Mouse (Mus musculus) ES-Bruce4 (cell line): ENCODE data around the gene Ptprb. TPM values are rescaled to one million over a fixed set of nuclear protein-coding genes. Genes with fewer than 3 reads are reported as not detected.

ENCODE experiments used
- H3K27ac ChIP-seq: 2 replicates; pipeline ENCODE4 v1.5.1; 2012; ENCODE audit warnings: low read length, inconsistent platforms; ENCODE audit not compliant: insufficient read depth
- H3K27me3 ChIP-seq: 2 replicates; pipeline ENCODE4 v1.6.1; 2012; ENCODE audit warnings: mild to moderate bottlenecking, low read length, inconsistent platforms; ENCODE audit not compliant: control insufficient read depth, poor library complexity, insufficient read depth, severe bottlenecking
- H3K36me3 ChIP-seq: 2 replicates; pipeline ENCODE4 v1.6.1; 2012; ENCODE audit warnings: inconsistent platforms, mild to moderate bottlenecking, low read length, moderate library complexity; ENCODE audit not compliant: control insufficient read depth, poor library complexity, insufficient read depth, severe bottlenecking
- H3K4me1 ChIP-seq: one replicate; pipeline ENCODE4 v1.8.1; 2011; ENCODE audit warnings: low read length; ENCODE audit not compliant: control insufficient read depth, insufficient read depth
- H3K4me3 ChIP-seq: 2 replicates; pipeline ENCODE4 v1.5.1; 2011; ENCODE audit warnings: low read depth, mild to moderate bottlenecking, low read length
- H3K9ac ChIP-seq: 2 replicates; pipeline ENCODE4 v1.6.1; 2012; ENCODE audit warnings: low read depth, mild to moderate bottlenecking, inconsistent platforms; ENCODE audit not compliant: poor library complexity, severe bottlenecking
- H3K9me3 ChIP-seq: replicated peaks from 2 replicates; pipeline ENCODE4 v1.6.1; 2012; ENCODE audit warnings: mild to moderate bottlenecking, low read length, inconsistent platforms; ENCODE audit not compliant: control insufficient read depth, poor library complexity, insufficient read depth, severe bottlenecking
- CTCF ChIP-seq: IDR thresholded peaks from one replicate; pipeline ENCODE4 v1.8.1; 2011; ENCODE audit warnings: low read depth, low read length
- EP300 ChIP-seq: IDR thresholded peaks from 2 replicates; pipeline ENCODE4 v1.6.1; 2011; ENCODE audit warnings: low read depth, low read length; ENCODE audit not compliant: insufficient read depth
- POLR2A ChIP-seq: IDR thresholded peaks from one replicate; pipeline ENCODE4 v1.8.1; 2011; ENCODE audit warnings: low read length; ENCODE audit not compliant: insufficient read depth
- polyA plus RNA-seq: library from polyadenylated mRNA; stranded (reverse); fragments of >200 nt; gene quantifications from 2 replicates; pipeline ENCODE4 v1.2.4, GENCODE M21; 2011; ENCODE audit warnings: low read depth; ENCODE audit not compliant: missing spikeins, insufficient read depth, insufficient read length

Ptprb gene
- polyA plus RNA-seq, 1 experiment: 0.37 TPM

DNA sequence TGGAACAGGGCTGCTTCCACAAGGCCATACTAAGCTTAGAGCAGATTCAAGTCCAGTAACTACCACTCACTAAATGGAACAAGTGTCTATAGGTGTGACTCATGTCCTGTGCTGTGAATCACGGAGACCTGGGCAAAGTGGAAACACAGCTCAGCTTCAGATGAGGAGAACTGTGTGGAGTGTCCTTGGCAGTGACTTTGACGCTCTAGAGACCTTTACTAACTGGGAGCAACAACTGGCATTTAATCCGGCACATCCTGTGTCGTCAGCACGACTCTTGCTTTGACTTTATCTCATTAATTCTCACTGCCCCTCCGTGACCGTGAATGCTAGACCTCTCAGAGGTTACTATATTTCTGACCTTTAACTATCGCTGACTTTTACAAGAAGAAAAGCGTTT, 135.5 kb downstream of the Ptprb start:
- H3K27ac ChIP-seq: no peak overlapping the region
- H3K9me3 ChIP-seq: no peaks in the 10 kb centered on the region
- H3K4me3 ChIP-seq: no peak overlapping the region
- no peak overlapping the region for H3K9ac ChIP-seq
- no peaks in the 10 kb centered on the region; the same call in 1 of the 2 replicates for H3K27me3 ChIP-seq
- H3K4me1 ChIP-seq: peaks cover 2% of the 10 kb centered on the region
- no peak for TF ChIP-seq CTCF
- no peak for TF ChIP-seq POLR2A
- TF ChIP-seq EP300: no peak
- no peaks in the 10 kb centered on the region for H3K36me3 ChIP-seq

DNA sequence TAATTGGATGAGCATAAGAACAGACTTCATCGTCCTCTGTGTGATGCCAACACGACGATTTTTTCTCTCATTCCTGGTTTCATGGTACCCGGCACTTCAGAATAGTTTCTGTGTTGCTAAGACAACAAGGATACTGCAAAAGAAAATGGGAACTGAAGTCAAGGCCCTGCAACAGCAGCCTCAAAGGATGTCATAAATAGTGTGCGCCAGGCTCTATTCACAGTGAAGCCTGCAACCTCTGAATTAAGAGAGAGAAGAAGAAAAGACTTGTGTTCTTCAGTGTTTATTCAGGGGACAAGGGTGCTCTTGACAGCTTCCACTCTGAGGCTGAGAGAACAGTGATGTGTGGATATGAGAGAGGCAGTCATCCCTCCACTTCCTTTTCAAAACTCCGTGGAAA, 140.8 kb downstream of the Ptprb start:
- Histone ChIP-seq H3K9ac (no peak overlapping the region), H3K4me3 (no peak overlapping the region), H3K36me3 (no peaks in the 10 kb centered on the region), H3K27me3 (no peaks in the 10 kb centered on the region; the same call in 1 of the 2 replicates), H3K9me3 (no peaks in the 10 kb centered on the region), H3K27ac (no peak overlapping the region), H3K4me1 (no peaks in the 10 kb centered on the region)
- TF ChIP-seq CTCF (no peak), POLR2A (no peak), EP300 (no peak)

DNA sequence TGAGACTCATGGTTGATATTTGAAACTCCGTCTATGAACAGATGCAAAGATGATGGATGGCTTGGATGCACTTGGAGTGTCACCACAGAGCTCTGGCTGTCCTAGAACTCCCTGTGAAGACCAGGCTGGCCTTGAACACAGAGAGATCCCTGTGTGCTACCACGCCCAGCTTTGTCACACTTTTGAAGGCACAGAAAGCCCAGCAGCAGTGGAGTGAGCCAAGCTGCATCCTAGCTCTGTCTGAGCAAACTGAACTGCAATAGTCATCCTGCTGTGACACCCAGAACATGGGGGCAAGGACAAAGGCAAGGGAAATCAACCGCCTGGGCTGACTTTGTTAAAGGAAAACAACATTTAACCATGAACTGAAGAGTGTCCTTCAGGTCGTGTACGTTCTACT, 141.4 kb downstream of the Ptprb start:
- Histone ChIP-seq H3K36me3 (no peaks in the 10 kb centered on the region), H3K4me3 (no peak overlapping the region), H3K4me1 (no peaks in the 10 kb centered on the region), H3K9ac (no peak overlapping the region), H3K27me3 (no peaks in the 10 kb centered on the region; the same call in 1 of the 2 replicates), H3K27ac (no peak overlapping the region), H3K9me3 (0 out of 2 replicates have a peak, but pooled peaks cover 2% of the 10 kb centered on the region)
- TF ChIP-seq EP300: no peak
- TF ChIP-seq CTCF: no peak

DNA sequence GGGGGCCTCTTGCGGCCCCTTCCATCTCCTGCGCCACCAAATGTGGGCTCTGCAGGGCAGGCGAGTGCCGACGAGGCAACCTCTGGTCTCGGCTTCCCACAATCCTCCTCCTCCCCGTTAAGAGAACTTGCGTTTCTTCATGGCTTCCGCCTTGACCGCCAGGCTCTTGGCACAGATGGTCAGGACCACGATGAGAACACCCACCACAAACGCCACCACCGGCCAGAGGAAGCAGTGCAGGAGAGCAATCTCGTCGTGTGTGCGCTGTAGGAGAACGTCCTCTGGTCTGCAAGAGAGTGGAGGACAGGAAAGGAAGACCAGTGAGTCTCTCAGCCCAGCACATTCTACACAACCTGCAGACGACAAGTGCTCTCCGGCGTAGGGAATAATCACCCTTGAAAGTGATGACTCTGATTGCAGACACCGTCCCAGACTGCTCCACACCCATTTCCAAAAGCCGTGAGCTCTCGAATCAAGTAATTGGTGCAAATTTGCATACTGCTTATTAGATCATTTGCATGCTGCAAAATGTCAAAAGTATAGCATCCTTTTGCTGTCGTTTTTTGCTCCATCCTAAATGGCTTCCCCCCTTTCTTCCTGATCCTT, 142.9 kb downstream of the Ptprb start:
- 0 out of 2 replicates have a peak, but pooled peaks cover 2% of the 10 kb centered on the region for H3K9me3 ChIP-seq
- H3K27ac ChIP-seq: no peak overlapping the region
- no peaks in the 10 kb centered on the region for H3K4me1 ChIP-seq
- H3K9ac ChIP-seq: no peak overlapping the region
- no peaks in the 10 kb centered on the region; the same call in 1 of the 2 replicates for H3K27me3 ChIP-seq
- H3K4me3 ChIP-seq: no peak overlapping the region
- TF ChIP-seq POLR2A: no peak
- TF ChIP-seq CTCF: peak; percentile 27
- TF ChIP-seq EP300: no peak
- no peaks in the 10 kb centered on the region for H3K36me3 ChIP-seq

DNA sequence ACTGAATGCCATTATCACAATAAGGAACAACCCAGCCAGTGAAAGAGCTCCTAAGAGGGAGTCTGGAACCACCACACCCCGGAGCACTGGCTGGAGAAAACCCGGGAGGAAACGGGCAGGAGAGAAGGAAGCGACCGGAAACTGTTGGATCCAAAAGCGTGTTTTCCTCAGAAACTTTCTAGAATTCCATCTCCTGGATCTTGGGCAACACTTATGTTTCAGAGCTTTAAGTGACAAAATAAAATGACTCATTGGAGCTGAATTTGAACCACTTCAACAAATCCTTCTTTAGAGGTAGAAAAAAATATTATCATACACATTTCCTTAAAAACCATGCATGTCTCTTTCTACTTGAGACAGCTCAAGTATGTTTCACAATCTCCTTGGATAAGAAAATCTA, 145.7 kb downstream of the Ptprb start:
- 0 out of 2 replicates have a peak, but pooled peaks cover 2% of the 10 kb centered on the region for H3K9me3 ChIP-seq
- TF ChIP-seq CTCF (no peak), POLR2A (no peak), EP300 (no peak)

DNA sequence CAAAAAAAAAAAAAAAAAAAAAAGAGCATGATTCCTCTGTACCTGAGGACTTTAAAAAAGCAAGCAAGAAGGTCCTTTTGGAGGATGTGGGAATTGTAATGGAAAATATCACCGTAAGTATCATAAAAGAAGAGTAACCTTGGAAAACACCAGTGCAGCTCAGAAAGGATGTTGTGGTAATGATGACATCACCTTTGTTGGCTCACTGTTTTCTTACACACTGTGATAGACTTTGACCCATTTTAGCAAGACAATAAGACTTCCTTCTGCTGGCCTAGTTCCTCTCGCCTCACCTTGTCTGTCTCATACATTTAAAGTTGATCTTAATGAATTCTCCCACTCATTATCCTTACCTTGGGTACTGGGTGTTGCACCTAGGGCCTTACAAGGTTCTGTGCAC, 147.2 kb downstream of the Ptprb start:
- Histone ChIP-seq H3K27me3 (peaks cover 2% of the 10 kb centered on the region; the same call in 1 of the 2 replicates), H3K9ac (no peak overlapping the region), H3K27ac (no peak overlapping the region), H3K36me3 (no peaks in the 10 kb centered on the region), H3K4me3 (no peak overlapping the region), H3K4me1 (no peaks in the 10 kb centered on the region), H3K9me3 (0 out of 2 replicates have a peak, but pooled peaks cover 2% of the 10 kb centered on the region)
- TF ChIP-seq CTCF (no peak), POLR2A (no peak), EP300 (no peak)

More for the DNA sequence above, 145.7 kb downstream of the Ptprb start:
- Histone ChIP-seq H3K27ac (no peak overlapping the region), H3K9ac (no peak overlapping the region), H3K4me1 (no peaks in the 10 kb centered on the region), H3K36me3 (no peaks in the 10 kb centered on the region), H3K27me3 (peaks cover 2% of the 10 kb centered on the region; the same call in 1 of the 2 replicates), H3K4me3 (no peak overlapping the region)
